Mouse (Mus musculus) thymus, postnatal 4 days (tissue): Measurements from ENCODE around the gene Fubp1.

Experiments used
- DNase-seq: peaks from one replicate; pipeline ENCODE4 v3.0.0; 2021

Fubp1 gene

DNA sequence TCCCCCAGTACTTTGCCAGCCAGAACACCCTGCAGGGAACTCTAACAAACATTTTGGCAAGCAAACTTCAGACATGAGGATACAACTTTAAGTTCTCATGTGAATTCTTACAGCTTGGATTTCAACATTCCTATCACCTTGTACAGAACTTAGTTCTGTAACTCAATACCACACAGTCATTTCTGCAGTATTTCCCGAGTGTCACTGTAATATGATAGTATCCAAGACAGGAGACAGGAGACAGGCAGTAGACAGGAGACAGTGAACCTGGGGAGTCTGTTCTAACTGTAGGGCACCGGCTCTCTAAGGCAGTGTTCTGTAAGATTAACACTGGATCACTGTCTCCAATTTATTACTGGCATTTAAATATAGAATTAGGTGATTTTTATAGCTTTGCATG lies 68.2 kb downstream of the Fubp1 start:
- DNase-seq = no peak

DNA sequence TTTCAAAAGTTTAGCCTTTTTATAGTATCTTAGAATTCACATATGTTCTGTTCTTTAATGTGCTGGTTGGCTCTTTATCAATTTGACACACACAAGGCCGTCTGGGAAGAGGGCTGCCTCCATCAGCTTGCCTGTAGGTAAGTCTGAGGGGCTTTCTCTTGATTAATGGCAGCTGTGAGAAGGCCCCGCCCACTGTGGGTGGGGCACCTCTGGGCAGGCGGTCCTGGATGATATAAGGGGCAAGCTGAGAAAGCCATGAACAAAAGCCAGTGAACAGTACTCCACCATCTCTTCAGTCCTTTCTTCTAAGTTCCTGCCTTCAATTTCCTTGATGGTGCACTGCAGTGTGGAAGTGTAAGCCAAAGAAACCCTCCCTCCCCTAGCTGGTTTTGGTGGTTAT lies 71.9 kb downstream of the Fubp1 start:
- no peak for DNase-seq

DNA sequence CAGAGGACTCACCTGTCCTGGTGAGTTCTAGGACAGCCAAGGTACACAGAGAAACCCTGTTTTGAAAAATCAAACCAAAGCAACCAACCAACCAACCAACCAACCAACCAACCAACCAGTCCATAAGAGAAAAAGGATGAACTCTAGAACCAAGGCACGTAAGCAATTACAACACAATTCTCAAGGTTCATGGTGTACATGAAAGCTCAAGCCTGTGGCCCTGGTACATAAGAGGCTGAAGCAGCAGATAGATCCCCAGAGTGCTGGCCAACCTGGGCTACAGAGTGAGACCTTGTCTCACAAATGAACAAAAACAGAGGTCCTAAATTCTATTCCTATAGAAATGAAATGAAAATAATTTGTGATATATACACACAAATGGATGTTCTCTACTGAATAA lies 74.1 kb downstream of the Fubp1 start:
- DNase-seq = no peak

DNA sequence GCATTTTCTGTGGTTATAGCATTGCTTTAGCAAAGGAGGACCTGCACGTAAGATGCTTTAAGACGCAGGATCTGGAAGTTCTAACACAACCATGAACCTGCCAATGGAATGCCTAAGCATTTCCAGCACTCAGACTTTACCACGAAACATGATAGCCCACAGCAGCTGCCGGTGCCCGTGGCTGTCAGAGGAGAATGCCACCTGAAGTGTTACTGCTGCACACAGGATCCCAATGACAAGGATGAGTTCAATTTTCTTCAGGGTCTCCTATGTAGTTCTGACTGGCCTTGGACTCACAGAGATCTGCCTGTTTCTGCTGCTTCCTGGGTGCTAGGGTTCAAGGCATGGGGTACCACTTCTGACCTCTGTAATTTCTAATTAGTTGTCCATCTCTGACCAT lies 74.5 kb downstream of the Fubp1 start:
- DNase-seq = no peak
